Mouse (Mus musculus): ENCODE measurements around the gene Pwwp2a.

Pwwp2a gene

GRCm38 (mm10) chr11:43723411-43723810, 41.6 kb downstream of the Pwwp2a start:
- no peak for DNase-seq (ENCODE audit: low spot score in 2 of 2)

- DNase-seq (ENCODE audit: low spot score in 2 of 2) = no peak
Measured at GRCm38 (mm10) chr11:43727796-43728195, 46.0 kb downstream of the Pwwp2a start.

GRCm38 (mm10) chr11:43728737-43729301, 47.0 kb downstream of the Pwwp2a start:
- no peak for DNase-seq (ENCODE audit: low spot score in 2 of 2)

GRCm38 (mm10) chr11:43747233-43748226, 65.7 kb downstream of the Pwwp2a start, which contains the start of gene Ttc1:
TSS of gene Ttc1 (minus strand) at chr11:43748008.
- DNase-seq (ENCODE audit: low spot score in 2 of 2) = peak; percentile 95 to 97

- DNase-seq (ENCODE audit: low spot score in 2 of 2) = no peak
Measured at GRCm38 (mm10) chr11:43751542-43751941, 69.7 kb downstream of the Pwwp2a start.

- DNase-seq (ENCODE audit: low spot score in 2 of 2) = no peak
Measured at GRCm38 (mm10) chr11:43754568-43754967, 72.8 kb downstream of the Pwwp2a start.

- DNase-seq (ENCODE audit: low spot score in 2 of 2) = no peak
Measured at GRCm38 (mm10) chr11:43755411-43755810, 73.6 kb downstream of the Pwwp2a start.

GRCm38 (mm10) chr11:43758436-43758835, 76.6 kb downstream of the Pwwp2a start:
- DNase-seq (ENCODE audit: low spot score in 2 of 2) = no peak

- peak; percentile 65 to 74 for DNase-seq (ENCODE audit: low spot score in 2 of 2)
Measured at GRCm38 (mm10) chr11:43766922-43767648, 85.3 kb downstream of the Pwwp2a start.

- DNase-seq (ENCODE audit: low spot score in 2 of 2) = no peak
Measured at GRCm38 (mm10) chr11:43767749-43768148, 86.0 kb downstream of the Pwwp2a start.

GRCm38 (mm10) chr11:43770110-43770509, 88.3 kb downstream of the Pwwp2a start:
- DNase-seq (ENCODE audit: low spot score in 2 of 2) = no peak

Measured in thymus, postnatal 10 days (tissue).